Mouse (Mus musculus): Measurements from ENCODE around the gene Sox30.

The Sox30 gene

GRCm38 (mm10) chr11:45973635-45974034 is 6.5 kb upstream of the Sox30 start:
- TF ChIP-seq GATA4 (IDR thresholded peaks at IDR 0.05; ENCODE audit: insufficient replicate concordance, low read length): no peak

- no peak for TF ChIP-seq GATA4 (IDR thresholded peaks at IDR 0.05; ENCODE audit: insufficient replicate concordance, low read length)
Observed at GRCm38 (mm10) chr11:45974466-45974865, 5.6 kb upstream of the Sox30 start.

GRCm38 (mm10) chr11:45976061-45976460 is 4.0 kb upstream of the Sox30 start:
- no peak for TF ChIP-seq GATA4 (IDR thresholded peaks at IDR 0.05; ENCODE audit: insufficient replicate concordance, low read length)

GRCm38 (mm10) chr11:45980893-45981253 is 763 bp downstream of the Sox30 start:
- TF ChIP-seq GATA4 (IDR thresholded peaks at IDR 0.05; ENCODE audit: insufficient replicate concordance, low read length): no peak

GRCm38 (mm10) chr11:45991604-45992003 is 11.5 kb downstream of the Sox30 start:
- no peak for TF ChIP-seq GATA4 (IDR thresholded peaks at IDR 0.05; ENCODE audit: insufficient replicate concordance, low read length)

- no peak for TF ChIP-seq GATA4 (IDR thresholded peaks at IDR 0.05; ENCODE audit: insufficient replicate concordance, low read length)
Observed at GRCm38 (mm10) chr11:45992087-45992486, 12.0 kb downstream of the Sox30 start.

GRCm38 (mm10) chr11:46016061-46016460 is 36.0 kb downstream of the Sox30 start:
- TF ChIP-seq GATA4 (IDR thresholded peaks at IDR 0.05; ENCODE audit: insufficient replicate concordance, low read length): no peak

- TF ChIP-seq GATA4 (IDR thresholded peaks at IDR 0.05; ENCODE audit: insufficient replicate concordance, low read length): no peak
Observed at GRCm38 (mm10) chr11:46020246-46020645, 40.1 kb downstream of the Sox30 start.

GRCm38 (mm10) chr11:46021850-46022249 is 41.7 kb downstream of the Sox30 start:
- no peak for TF ChIP-seq GATA4 (IDR thresholded peaks at IDR 0.05; ENCODE audit: insufficient replicate concordance, low read length)

- TF ChIP-seq GATA4 (IDR thresholded peaks at IDR 0.05; ENCODE audit: insufficient replicate concordance, low read length): no peak
Observed at GRCm38 (mm10) chr11:46022983-46023382, 42.9 kb downstream of the Sox30 start.

- no peak for TF ChIP-seq GATA4 (IDR thresholded peaks at IDR 0.05; ENCODE audit: insufficient replicate concordance, low read length)
Observed at GRCm38 (mm10) chr11:46025962-46026392, 45.9 kb downstream of the Sox30 start.

- TF ChIP-seq GATA4 (IDR thresholded peaks at IDR 0.05; ENCODE audit: insufficient replicate concordance, low read length): no peak
Observed at GRCm38 (mm10) chr11:46027952-46028814, 48.1 kb downstream of the Sox30 start.

- no peak for TF ChIP-seq GATA4 (IDR thresholded peaks at IDR 0.05; ENCODE audit: insufficient replicate concordance, low read length)
Observed at GRCm38 (mm10) chr11:46029485-46029884, 49.4 kb downstream of the Sox30 start.

GRCm38 (mm10) chr11:46030026-46030425 is 49.9 kb downstream of the Sox30 start:
- no peak for TF ChIP-seq GATA4 (IDR thresholded peaks at IDR 0.05; ENCODE audit: insufficient replicate concordance, low read length)

GRCm38 (mm10) chr11:46031470-46031869 is 51.4 kb downstream of the Sox30 start:
- TF ChIP-seq GATA4 (IDR thresholded peaks at IDR 0.05; ENCODE audit: insufficient replicate concordance, low read length): no peak

- no peak for TF ChIP-seq GATA4 (IDR thresholded peaks at IDR 0.05; ENCODE audit: insufficient replicate concordance, low read length)
Observed at GRCm38 (mm10) chr11:46032956-46033355, 52.8 kb downstream of the Sox30 start.

- no peak for TF ChIP-seq GATA4 (IDR thresholded peaks at IDR 0.05; ENCODE audit: insufficient replicate concordance, low read length)
Observed at GRCm38 (mm10) chr11:46036374-46036773, 56.3 kb downstream of the Sox30 start.
